Comparison of ENCODE assay signal across 17 mouse cellular contexts in the genomic region with DNA sequence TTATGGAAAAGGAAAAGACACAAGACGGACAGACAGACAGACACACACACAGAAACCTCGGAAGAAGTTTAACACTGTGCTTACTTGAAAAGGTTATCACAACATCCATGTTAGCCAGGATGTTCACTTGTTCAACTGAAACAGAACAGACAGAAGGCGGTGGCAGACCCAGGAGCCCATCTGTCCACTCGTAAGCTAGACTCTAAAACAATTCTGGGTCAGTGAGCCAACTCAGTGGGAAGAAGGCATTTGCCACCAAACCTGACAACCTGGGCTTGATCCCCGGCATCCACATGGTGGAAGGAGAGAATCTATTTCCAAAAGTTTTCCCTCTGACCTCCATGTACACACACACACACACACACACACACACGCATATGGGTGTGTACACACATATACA.
"Had no signal": no experiment of that assay in that cellular context is flagged by ENCODE, and none has a peak within 500 bp of the region (broad histone marks: within the 10 kb centered on the region; RNA-seq: fewer than 3 reads in every experiment).

No protein-coding gene starts in this region.

- ATAC-seq: liver, postnatal 0 days had no signal

- H3K9me3 ChIP-seq: megakaryocyte, embryonic 14.5 days had no signal

- H3K4me2 ChIP-seq: liver, embryonic 11.5 days; lung, embryonic 14.5 days; midbrain, embryonic 11.5 days had no signal

- H3K4me3 ChIP-seq: layer of hippocampus, adult 2 months; left cerebral cortex, adult 2 months; megakaryocyte, embryonic 14.5 days had no signal

- DNase-seq: kidney, postnatal 25 days; layer of hippocampus, adult 9-11 months; layer of hippocampus, postnatal 36 days; liver, postnatal 0 days; lung, embryonic 14.5 days; lung, postnatal 10 days; lung, postnatal 36 days; midbrain, embryonic 14.5 days; thymus, adult 18-20 months; thymus, postnatal 36 days had no signal

- H3K9ac ChIP-seq: liver, embryonic 14.5 days; liver, postnatal 0 days; lung, embryonic 14.5 days had no signal

- H3K27ac ChIP-seq: kidney, postnatal 0 days; left cerebral cortex, adult 2 months; liver, embryonic 14.5 days had no signal
